Mouse (Mus musculus): ENCODE results near the gene Gm21987. TPM values are rescaled to one million over a fixed set of nuclear protein-coding genes. Genes with fewer than 3 reads are reported as not detected.
A peak's percentile ranks its signal among the peaks of the same experiment; 100 is the strongest.

The Gm21987 gene
- total RNA-seq (2014; rRNA removed) (not detected in 2 replicates), polyA plus RNA-seq (2015; fragmentation: Nextera tagmentation; extraction: Ambion mirVana) (not detected in 2 replicates)

- Histone ChIP-seq H3K9ac (peak within 1 kb of the TSS; percentile 81), H3K4me2 (ENCODE audit: low read depth) (peak within 1 kb of the TSS; percentile 83), H3K27ac (ENCODE audit: low read depth, low read length) (peak within 1 kb of the TSS; percentile 81), H3K27me3 (ENCODE audit: insufficient read depth, low read length) (no peaks in the 10 kb centered on the region), H3K4me3 (ENCODE audit: low read depth, low read length) (peak within 1 kb of the TSS; percentile 85), H3K4me1 (ENCODE audit: insufficient read depth) (0 out of 2 replicates have a peak, but pooled peaks cover 8% of the 10 kb centered on the region), H3K36me3 (ENCODE audit: insufficient read depth) (peaks cover 13% of the 10 kb centered on the region), H3K9me3 (ENCODE audit: low read length) (no peaks in the 10 kb centered on the region)
- DNase-seq = peak; percentile 96
- TF ChIP-seq CTCF (IDR thresholded peaks at IDR 0.05; ENCODE audit: low read depth) = no peak
- peak; percentile 99 for ATAC-seq
- WGBS = 4% methylated on average over 35 of the region's 35 CpGs
Measured at GRCm38 (mm10) chr16:38346529-38347325, at the start of gene Gm21987, which contains the start of gene Cox17. Gene Gm21987, plus strand, starts transcription at chr16:38347040. Gene Cox17, plus strand, starts transcription at chr16:38346991.

- no peak for DNase-seq
- H3K27ac ChIP-seq (ENCODE audit: low read depth, low read length) = no peak overlapping the region
- no peak for TF ChIP-seq CTCF (IDR thresholded peaks at IDR 0.05; ENCODE audit: low read depth)
- H3K9ac ChIP-seq = no peak overlapping the region
- no peak overlapping the region for H3K4me2 ChIP-seq (ENCODE audit: low read depth)
- no peaks in the 10 kb centered on the region for H3K36me3 ChIP-seq (ENCODE audit: insufficient read depth)
- no peaks in the 10 kb centered on the region for H3K9me3 ChIP-seq (ENCODE audit: low read length)
- H3K27me3 ChIP-seq (ENCODE audit: insufficient read depth, low read length) = no peaks in the 10 kb centered on the region
- 74% methylated on average over 6 of the region's 6 CpGs for whole genome bisulfite sequencing
- no peak for ATAC-seq
- H3K4me1 ChIP-seq (ENCODE audit: insufficient read depth) = no peaks in the 10 kb centered on the region
- no peak overlapping the region for H3K4me3 ChIP-seq (ENCODE audit: low read depth, low read length)
Measured at GRCm38 (mm10) chr16:38298410-38298809, 48.4 kb upstream of the Gm21987 start.

- no peak overlapping the region for H3K4me3 ChIP-seq (ENCODE audit: low read depth, low read length)
- H3K9ac ChIP-seq = no peak overlapping the region
- H3K4me2 ChIP-seq (ENCODE audit: low read depth) = no peak overlapping the region
- DNase-seq (no peak), ATAC-seq (no peak)
- 87% methylated on average over 13 of the region's 13 CpGs for WGBS
- no peaks in the 10 kb centered on the region for H3K27me3 ChIP-seq (ENCODE audit: insufficient read depth, low read length)
- H3K9me3 ChIP-seq (ENCODE audit: low read length) = no peaks in the 10 kb centered on the region
- H3K36me3 ChIP-seq (ENCODE audit: insufficient read depth) = no peaks in the 10 kb centered on the region
- H3K27ac ChIP-seq (ENCODE audit: low read depth, low read length) = no peak overlapping the region
- TF ChIP-seq CTCF (IDR thresholded peaks at IDR 0.05; ENCODE audit: low read depth) = no peak
- no peaks in the 10 kb centered on the region for H3K4me1 ChIP-seq (ENCODE audit: insufficient read depth)
Measured at GRCm38 (mm10) chr16:38302367-38302766, 44.5 kb upstream of the Gm21987 start.

GRCm38 (mm10) chr16:38304460-38305194, 42.2 kb upstream of the Gm21987 start:
- no peak for TF ChIP-seq CTCF (IDR thresholded peaks at IDR 0.05; ENCODE audit: low read depth)
- Histone ChIP-seq H3K36me3 (ENCODE audit: insufficient read depth) (no peaks in the 10 kb centered on the region), H3K27me3 (ENCODE audit: insufficient read depth, low read length) (no peaks in the 10 kb centered on the region), H3K9me3 (ENCODE audit: low read length) (no peaks in the 10 kb centered on the region), H3K4me1 (ENCODE audit: insufficient read depth) (no peaks in the 10 kb centered on the region), H3K4me3 (ENCODE audit: low read depth, low read length) (no peak overlapping the region), H3K27ac (ENCODE audit: low read depth, low read length) (no peak overlapping the region), H3K9ac (no peak overlapping the region), H3K4me2 (ENCODE audit: low read depth) (no peak overlapping the region)
- ATAC-seq = no peak
- no peak for DNase-seq
- WGBS = 77% methylated on average over 17 of the region's 17 CpGs

GRCm38 (mm10) chr16:38306571-38307220, 40.1 kb upstream of the Gm21987 start:
- no peaks in the 10 kb centered on the region for H3K4me1 ChIP-seq (ENCODE audit: insufficient read depth)
- ATAC-seq (no peak), DNase-seq (no peak)
- H3K4me3 ChIP-seq (ENCODE audit: low read depth, low read length) = no peak overlapping the region
- H3K9me3 ChIP-seq (ENCODE audit: low read length) = no peaks in the 10 kb centered on the region
- TF ChIP-seq CTCF (IDR thresholded peaks at IDR 0.05; ENCODE audit: low read depth) = peak; percentile 47
- H3K4me2 ChIP-seq (ENCODE audit: low read depth) = no peak overlapping the region
- H3K27me3 ChIP-seq (ENCODE audit: insufficient read depth, low read length) = no peaks in the 10 kb centered on the region
- 53% methylated on average over 18 of the region's 18 CpGs for WGBS
- H3K27ac ChIP-seq (ENCODE audit: low read depth, low read length) = no peak overlapping the region
- no peak overlapping the region for H3K9ac ChIP-seq
- no peaks in the 10 kb centered on the region for H3K36me3 ChIP-seq (ENCODE audit: insufficient read depth)

GRCm38 (mm10) chr16:38307221-38307605, 39.6 kb upstream of the Gm21987 start:
- H3K9me3 ChIP-seq (ENCODE audit: low read length) = no peaks in the 10 kb centered on the region
- H3K4me1 ChIP-seq (ENCODE audit: insufficient read depth) = no peaks in the 10 kb centered on the region
- ATAC-seq = no peak
- TF ChIP-seq CTCF (IDR thresholded peaks at IDR 0.05; ENCODE audit: low read depth) = no peak
- 35% methylated on average over 5 of the region's 5 CpGs for WGBS
- DNase-seq = no peak
- H3K4me2 ChIP-seq (ENCODE audit: low read depth) = no peak overlapping the region
- no peak overlapping the region for H3K27ac ChIP-seq (ENCODE audit: low read depth, low read length)
- no peaks in the 10 kb centered on the region for H3K36me3 ChIP-seq (ENCODE audit: insufficient read depth)
- no peak overlapping the region for H3K9ac ChIP-seq
- H3K27me3 ChIP-seq (ENCODE audit: insufficient read depth, low read length) = no peaks in the 10 kb centered on the region
- no peak overlapping the region for H3K4me3 ChIP-seq (ENCODE audit: low read depth, low read length)

All from forebrain, postnatal 0 days (tissue).